Mouse (Mus musculus) hindbrain, embryonic 14.5 days (tissue): Measurements from ENCODE around the gene Adam12. TPM values are rescaled to one million over a fixed set of nuclear protein-coding genes. Genes with fewer than 3 reads are reported as not detected.
A peak's percentile ranks its signal among the peaks of the same experiment; 100 is the strongest.

Experiments used
- ATAC-seq: fragments of 200-750 bp; cut with Nextera tagmentation; 2 replicates; pipeline ENCODE4 v1.8.0; 2017; ENCODE audit warnings: moderate number of reproducible peaks, mild to moderate bottlenecking, moderate TSS enrichment, moderate library complexity; ENCODE audit not compliant: low FRiP score
- DNase-seq: peaks from one replicate; pipeline ENCODE4 v3.0.0-alpha.2; 2015; ENCODE audit warnings: low spot score
- H3K27ac ChIP-seq: fragments of 300-500 bp; sonication (generic); 2 replicates; pipeline ENCODE4 v1.5.1; 2014; ENCODE audit warnings: mild to moderate bottlenecking, moderate library complexity
- H3K27me3 ChIP-seq: fragments of 300-500 bp; sonication (generic); 2 replicates; pipeline ENCODE4 v1.6.1; 2014; ENCODE audit warnings: mild to moderate bottlenecking, low read length, mixed read lengths; ENCODE audit not compliant: control insufficient read depth, insufficient read depth
- H3K36me3 ChIP-seq: fragments of 300-500 bp; sonication (generic); replicated peaks from 2 replicates; pipeline ENCODE4 v1.6.1; 2014; ENCODE audit not compliant: control insufficient read depth, insufficient read depth
- H3K4me1 ChIP-seq: fragments of 300-500 bp; sonication (generic); replicated peaks from 2 replicates; pipeline ENCODE4 v1.6.1; 2014; ENCODE audit warnings: antibody characterized with exemption, low read length, mixed read lengths; ENCODE audit not compliant: control insufficient read depth, insufficient read depth
- H3K4me2 ChIP-seq: fragments of 300-500 bp; sonication (generic); replicated peaks from 2 replicates; pipeline ENCODE4 v1.6.1; 2014; ENCODE audit warnings: mild to moderate bottlenecking, moderate library complexity
- H3K4me3 ChIP-seq: fragments of 300-500 bp; sonication (generic); replicated peaks from 2 replicates; pipeline ENCODE4 v1.5.1; 2014; ENCODE audit warnings: mild to moderate bottlenecking, low read length
- H3K9ac ChIP-seq: fragments of 300-500 bp; sonication (generic); 2 replicates; pipeline ENCODE4 v1.6.1; 2014
- H3K9me3 ChIP-seq: fragments of 300-500 bp; sonication (generic); 2 replicates; pipeline ENCODE4 v1.6.1; 2016; ENCODE audit warnings: low read length; ENCODE audit not compliant: control insufficient read depth
- WGBS: fragments of 180-500 bp; shearing (Covaris S2); extraction: QIAGEN DNeasy Blood & Tissue Kit; methylation state at CpG from one replicate; pipeline ENCODE4 v1.1.7; 2014; 5-methylcytosine and 5-hydroxymethylcytosine counted together
- polyA plus RNA-seq: library from polyadenylated mRNA; unstranded; fragments of >200 nt; fragmentation: Nextera tagmentation; extraction: Ambion mirVana; gene quantifications from 2 replicates; pipeline ENCODE4 v1.2.1, GENCODE M21; 2014

The Adam12 gene
- polyA plus RNA-seq, 1 experiment from 2014 or later, result 7.0 TPM

- Histone ChIP-seq H3K9me3 (no peaks in the 10 kb centered on the region), H3K27ac (peak overlapping the region; percentile 26), H3K4me3 (no peak overlapping the region), H3K36me3 (no peaks in the 10 kb centered on the region), H3K9ac (no peak overlapping the region), H3K4me1 (peaks cover 4% of the 10 kb centered on the region), H3K27me3 (no peaks in the 10 kb centered on the region), H3K4me2 (no peak overlapping the region)
- 43% methylated on average over 16 of the region's 16 CpGs for WGBS
- DNase-seq (peak; percentile 40), ATAC-seq (no peak; the same call in 1 of the 2 replicates)
Observed at GRCm38 (mm10) chr7:134026200-134027019, 205.5 kb downstream of the Adam12 start.

GRCm38 (mm10) chr7:134022157-134022885 is 209.6 kb downstream of the Adam12 start:
- Histone ChIP-seq H3K4me2 (no peak overlapping the region), H3K9me3 (no peaks in the 10 kb centered on the region), H3K4me1 (no peaks in the 10 kb centered on the region), H3K27me3 (no peaks in the 10 kb centered on the region), H3K4me3 (no peak overlapping the region), H3K36me3 (no peaks in the 10 kb centered on the region), H3K27ac (no peak overlapping the region), H3K9ac (no peak overlapping the region)
- DNase-seq, result no peak
- no peak for ATAC-seq
- WGBS, result 61% methylated on average over 2 of the region's 2 CpGs

GRCm38 (mm10) chr7:134015226-134015625 is 216.7 kb downstream of the Adam12 start:
- Histone ChIP-seq H3K4me2 (no peak overlapping the region), H3K27me3 (no peaks in the 10 kb centered on the region), H3K4me1 (0 out of 2 replicates have a peak, but pooled peaks cover 3% of the 10 kb centered on the region), H3K9me3 (no peaks in the 10 kb centered on the region), H3K4me3 (no peak overlapping the region), H3K36me3 (no peaks in the 10 kb centered on the region), H3K9ac (no peak overlapping the region), H3K27ac (no peak overlapping the region)
- DNase-seq (no peak), ATAC-seq (no peak)
- WGBS, result 59% methylated on average over 4 of the region's 4 CpGs

- ATAC-seq, result 0 out of 2 replicates have a peak, but pooled peaks have one; percentile 24
Observed at GRCm38 (mm10) chr7:134014733-134015132, 217.2 kb downstream of the Adam12 start.

GRCm38 (mm10) chr7:134009157-134009556 is 222.8 kb downstream of the Adam12 start:
- H3K9ac ChIP-seq, result no peak overlapping the region
- H3K27me3 ChIP-seq, result no peaks in the 10 kb centered on the region
- no peak overlapping the region for H3K27ac ChIP-seq
- no peak overlapping the region for H3K4me3 ChIP-seq
- no peak for ATAC-seq
- no peak overlapping the region for H3K4me2 ChIP-seq
- H3K36me3 ChIP-seq, result no peaks in the 10 kb centered on the region
- H3K9me3 ChIP-seq, result no peaks in the 10 kb centered on the region
- H3K4me1 ChIP-seq, result no peaks in the 10 kb centered on the region
- no peak for DNase-seq
- WGBS, result 89% methylated on average over 5 of the region's 5 CpGs

More at GRCm38 (mm10) chr7:134014733-134015132, 217.2 kb downstream of the Adam12 start:
- 12% methylated on average over 7 of the region's 7 CpGs for WGBS
- no peaks in the 10 kb centered on the region for H3K9me3 ChIP-seq
- H3K27ac ChIP-seq, result no peak overlapping the region
- no peak overlapping the region for H3K4me3 ChIP-seq
- no peaks in the 10 kb centered on the region for H3K36me3 ChIP-seq
- no peak for DNase-seq
- no peaks in the 10 kb centered on the region for H3K27me3 ChIP-seq
- no peak overlapping the region for H3K4me2 ChIP-seq
- H3K9ac ChIP-seq, result no peak overlapping the region
- 0 out of 2 replicates have a peak, but pooled peaks cover 3% of the 10 kb centered on the region for H3K4me1 ChIP-seq

GRCm38 (mm10) chr7:134007942-134008361 is 224.0 kb downstream of the Adam12 start:
- H3K4me3 ChIP-seq, result no peak overlapping the region
- H3K36me3 ChIP-seq, result no peaks in the 10 kb centered on the region
- ATAC-seq (no peak), DNase-seq (no peak)
- WGBS, result 76% methylated on average over 3 of the region's 3 CpGs
- no peaks in the 10 kb centered on the region for H3K27me3 ChIP-seq
- H3K27ac ChIP-seq, result no peak overlapping the region
- no peak overlapping the region for H3K9ac ChIP-seq
- H3K4me2 ChIP-seq, result no peak overlapping the region
- no peaks in the 10 kb centered on the region for H3K4me1 ChIP-seq
- H3K9me3 ChIP-seq, result no peaks in the 10 kb centered on the region

- no peak overlapping the region for H3K4me2 ChIP-seq
- WGBS, result 94% methylated on average over 4 of the region's 4 CpGs
- H3K4me1 ChIP-seq, result no peaks in the 10 kb centered on the region
- DNase-seq, result no peak
- no peak overlapping the region for H3K27ac ChIP-seq
- no peaks in the 10 kb centered on the region for H3K9me3 ChIP-seq
- no peak overlapping the region for H3K4me3 ChIP-seq
- H3K9ac ChIP-seq, result no peak overlapping the region
- no peaks in the 10 kb centered on the region for H3K36me3 ChIP-seq
- ATAC-seq, result no peak
- no peaks in the 10 kb centered on the region for H3K27me3 ChIP-seq
Observed at GRCm38 (mm10) chr7:134001581-134001980, 230.4 kb downstream of the Adam12 start.

- H3K4me2 ChIP-seq, result no peak overlapping the region
- H3K4me3 ChIP-seq, result no peak overlapping the region
- ATAC-seq (no peak), DNase-seq (no peak)
- H3K9ac ChIP-seq, result no peak overlapping the region
- no peaks in the 10 kb centered on the region for H3K4me1 ChIP-seq
- H3K9me3 ChIP-seq, result no peaks in the 10 kb centered on the region
- H3K27ac ChIP-seq, result no peak overlapping the region
- no peaks in the 10 kb centered on the region for H3K36me3 ChIP-seq
- H3K27me3 ChIP-seq, result no peaks in the 10 kb centered on the region
Observed at GRCm38 (mm10) chr7:133990930-133991329, 241.0 kb downstream of the Adam12 start.

GRCm38 (mm10) chr7:133988356-133988755 is 243.6 kb downstream of the Adam12 start:
- Histone ChIP-seq H3K27me3 (no peaks in the 10 kb centered on the region), H3K4me2 (no peak overlapping the region), H3K27ac (no peak overlapping the region), H3K36me3 (no peaks in the 10 kb centered on the region), H3K9ac (no peak overlapping the region), H3K4me1 (0 out of 2 replicates have a peak, but pooled peaks cover 4% of the 10 kb centered on the region), H3K9me3 (no peaks in the 10 kb centered on the region), H3K4me3 (no peak overlapping the region)
- ATAC-seq (no peak), DNase-seq (no peak)
- WGBS, result 85% methylated on average over 5 of the region's 5 CpGs
